Mouse (Mus musculus) E14TG2a.4 (cell line): ENCODE results near the gene Ing1.
A peak's percentile ranks its signal among the peaks of the same experiment; 100 is the strongest.
"Not testable (repeated sequence)": the region's sequence is repeated elsewhere in the genome, so short reads cannot be mapped to it uniquely, and the experiment has no call there.

ENCODE experiments used
- H3K27me3 ChIP-seq: 2 replicates; pipeline ENCODE4 v1.6.1; 2014; ENCODE audit warnings: low read length, control low read depth; ENCODE audit not compliant: insufficient read depth
- H3K36me3 ChIP-seq: 2 replicates; pipeline ENCODE4 v1.6.1; 2014; ENCODE audit warnings: low read length, control low read depth; ENCODE audit not compliant: insufficient read depth
- H3K4me1 ChIP-seq: replicated peaks from 2 replicates; pipeline ENCODE4 v1.6.1; 2014; ENCODE audit warnings: low read depth, low read length, control low read depth
- H3K4me3 ChIP-seq: replicated peaks from 2 replicates; pipeline ENCODE4 v1.5.1; 2014; ENCODE audit warnings: mild to moderate bottlenecking, low read length
- H3K9me3 ChIP-seq: 2 replicates; pipeline ENCODE4 v1.6.1; 2014; ENCODE audit warnings: low read length, control low read depth
- CTCF ChIP-seq: conservative IDR thresholded peaks from 2 replicates; pipeline ENCODE4 v1.5.1; 2014; ENCODE audit warnings: low read length
- NANOG ChIP-seq: IDR thresholded peaks from 2 replicates; pipeline ENCODE4 v1.6.1; 2014; ENCODE audit warnings: borderline replicate concordance, low read length, mixed read lengths
- POU5F1 ChIP-seq: IDR thresholded peaks from 2 replicates; pipeline ENCODE4 v1.6.1; 2014; ENCODE audit warnings: low read length, borderline replicate concordance

The Ing1 gene

GRCm38 (mm10) chr8:11540182-11540581 is 15.2 kb upstream of the Ing1 start:
- peaks cover 82% of the 10 kb centered on the region for H3K4me1 ChIP-seq
- peaks cover 81% of the 10 kb centered on the region for H3K36me3 ChIP-seq
- no peak for TF ChIP-seq NANOG
- no peak for TF ChIP-seq POU5F1
- no peak for TF ChIP-seq CTCF
- H3K27me3 ChIP-seq: no peaks in the 10 kb centered on the region
- no peak overlapping the region for H3K4me3 ChIP-seq
- H3K9me3 ChIP-seq: no peaks in the 10 kb centered on the region; the same call in 1 of the 2 replicates

- Histone ChIP-seq H3K36me3 (peaks cover 85% of the 10 kb centered on the region), H3K9me3 (no peaks in the 10 kb centered on the region; the same call in 1 of the 2 replicates), H3K27me3 (no peaks in the 10 kb centered on the region), H3K4me3 (0 out of 2 replicates have a peak overlapping the region, but pooled peaks have one; percentile 17), H3K4me1 (peaks cover 80% of the 10 kb centered on the region)
- TF ChIP-seq CTCF (no peak), NANOG (no peak), POU5F1 (no peak)
Measured at GRCm38 (mm10) chr8:11542031-11542430, 13.3 kb upstream of the Ing1 start.

GRCm38 (mm10) chr8:11542866-11543265 is 12.5 kb upstream of the Ing1 start:
- H3K9me3 ChIP-seq: no peaks in the 10 kb centered on the region; the same call in 1 of the 2 replicates

GRCm38 (mm10) chr8:11544386-11544785 is 11.0 kb upstream of the Ing1 start:
- peaks cover 83% of the 10 kb centered on the region for H3K36me3 ChIP-seq
- H3K9me3 ChIP-seq: no peaks in the 10 kb centered on the region; the same call in 1 of the 2 replicates
- H3K27me3 ChIP-seq: no peaks in the 10 kb centered on the region
- TF ChIP-seq NANOG (no peak), CTCF (peak; percentile 63)
- peaks cover 72% of the 10 kb centered on the region for H3K4me1 ChIP-seq
- no peak overlapping the region for H3K4me3 ChIP-seq

More at GRCm38 (mm10) chr8:11542866-11543265, 12.5 kb upstream of the Ing1 start:
- 0 out of 2 replicates have a peak overlapping the region, but pooled peaks have one; percentile 17 for H3K4me3 ChIP-seq
- H3K27me3 ChIP-seq: no peaks in the 10 kb centered on the region
- H3K4me1 ChIP-seq: peaks cover 82% of the 10 kb centered on the region
- H3K36me3 ChIP-seq: peaks cover 85% of the 10 kb centered on the region
- TF ChIP-seq POU5F1: no peak
- TF ChIP-seq CTCF: no peak
- TF ChIP-seq NANOG: no peak

- peaks cover 59% of the 10 kb centered on the region for H3K36me3 ChIP-seq
- H3K27me3 ChIP-seq: no peaks in the 10 kb centered on the region
- 0 out of 2 replicates have a peak overlapping the region, but pooled peaks have one; percentile 17 for H3K4me3 ChIP-seq
- TF ChIP-seq NANOG (no peak), POU5F1 (no peak), CTCF (peak; percentile 76)
- H3K9me3 ChIP-seq: no peaks in the 10 kb centered on the region
- H3K4me1 ChIP-seq: peaks cover 71% of the 10 kb centered on the region
Measured at GRCm38 (mm10) chr8:11547063-11547462, 8.3 kb upstream of the Ing1 start.

- Histone ChIP-seq H3K36me3 (peaks cover 43% of the 10 kb centered on the region), H3K27me3 (no peaks in the 10 kb centered on the region), H3K4me3 (peak overlapping the region; percentile 90), H3K9me3 (no peaks in the 10 kb centered on the region), H3K4me1 (peaks cover 65% of the 10 kb centered on the region)
- TF ChIP-seq POU5F1: no peak
- TF ChIP-seq CTCF: peak; percentile 86
- TF ChIP-seq NANOG: no peak
Measured at GRCm38 (mm10) chr8:11549706-11550105, 5.7 kb upstream of the Ing1 start.

GRCm38 (mm10) chr8:11550281-11550948 is 5.0 kb upstream of the Ing1 start, which contains the start of gene Cars2:
Gene Cars2 (minus strand): TSS chr8:11550783.
- peaks cover 62% of the 10 kb centered on the region for H3K4me1 ChIP-seq
- no peaks in the 10 kb centered on the region for H3K27me3 ChIP-seq
- peaks cover 36% of the 10 kb centered on the region for H3K36me3 ChIP-seq
- TF ChIP-seq NANOG (no peak), POU5F1 (no peak), CTCF (no peak)
- H3K4me3 ChIP-seq: peak within 1 kb of the TSS; percentile 90
- no peaks in the 10 kb centered on the region for H3K9me3 ChIP-seq

GRCm38 (mm10) chr8:11551497-11551896 is 3.9 kb upstream of the Ing1 start:
- H3K9me3 ChIP-seq, H3K27me3 ChIP-seq: not testable (repeated sequence)
- peak overlapping the region; percentile 90; the same call in 1 of the 2 replicates for H3K4me3 ChIP-seq
- peaks cover 25% of the 10 kb centered on the region for H3K36me3 ChIP-seq
- H3K4me1 ChIP-seq: peaks cover 52% of the 10 kb centered on the region

- no peaks in the 10 kb centered on the region for H3K9me3 ChIP-seq
- H3K36me3 ChIP-seq: peaks cover 18% of the 10 kb centered on the region
- H3K4me3 ChIP-seq: no peak overlapping the region
- no peaks in the 10 kb centered on the region for H3K27me3 ChIP-seq
- peaks cover 44% of the 10 kb centered on the region for H3K4me1 ChIP-seq
- TF ChIP-seq NANOG (no peak), POU5F1 (no peak), CTCF (no peak)
Measured at GRCm38 (mm10) chr8:11552390-11552789, 3.0 kb upstream of the Ing1 start.
